Mouse (Mus musculus) liver, embryonic 16.5 days (tissue): ENCODE measurements around the gene Cmklr1. TPM values are rescaled to one million over a fixed set of nuclear protein-coding genes. Genes with fewer than 3 reads are reported as not detected.
A peak's percentile ranks its signal among the peaks of the same experiment; 100 is the strongest.

Source experiments
- ATAC-seq: fragments of 200-750 bp; cut with Nextera tagmentation; 2 replicates; pipeline ENCODE4 v1.8.0; 2017; ENCODE audit warnings: low read depth, mild to moderate bottlenecking, moderate number of reproducible peaks, moderate library complexity
- H3K27ac ChIP-seq: fragments of 300-500 bp; sonication (generic); 2 replicates; pipeline ENCODE4 v1.5.1; 2014; ENCODE audit warnings: mild to moderate bottlenecking, low read length
- H3K27me3 ChIP-seq: fragments of 300-500 bp; sonication (generic); 2 replicates; pipeline ENCODE4 v1.6.1; 2014; ENCODE audit warnings: low read depth, low read length, mixed read lengths; ENCODE audit not compliant: control insufficient read depth, insufficient read depth
- H3K36me3 ChIP-seq: fragments of 300-500 bp; sonication (generic); 2 replicates; pipeline ENCODE4 v1.6.1; 2014; ENCODE audit warnings: mild to moderate bottlenecking; ENCODE audit not compliant: control insufficient read depth, insufficient read depth
- H3K4me1 ChIP-seq: fragments of 300-500 bp; sonication (generic); 2 replicates; pipeline ENCODE4 v1.6.1; 2014; ENCODE audit warnings: low read depth, low read length, mixed read lengths; ENCODE audit not compliant: control insufficient read depth
- H3K4me2 ChIP-seq: fragments of 300-500 bp; sonication (generic); 2 replicates; pipeline ENCODE4 v1.6.1; 2014; ENCODE audit warnings: low read depth, low read length, mixed read lengths
- H3K4me3 ChIP-seq: fragments of 300-500 bp; sonication (generic); 2 replicates; pipeline ENCODE4 v1.5.1; 2014; ENCODE audit warnings: low read depth, mild to moderate bottlenecking, low read length
- H3K9ac ChIP-seq: fragments of 300-500 bp; sonication (generic); 2 replicates; pipeline ENCODE4 v1.6.1; 2014; ENCODE audit warnings: low read depth, low read length
- H3K9me3 ChIP-seq: fragments of 300-500 bp; sonication (generic); replicated peaks from 2 replicates; pipeline ENCODE4 v1.6.1; 2016; ENCODE audit warnings: low read length; ENCODE audit not compliant: control insufficient read depth
- WGBS: fragments of 180-500 bp; shearing (Covaris S2); extraction: QIAGEN DNeasy Blood & Tissue Kit; methylation state at CpG from one replicate; pipeline ENCODE4 v1.1.7; 2014; ENCODE audit not compliant: insufficient replicate concordance; 5-methylcytosine and 5-hydroxymethylcytosine counted together
- polyA plus RNA-seq: library from polyadenylated mRNA; unstranded; fragments of >200 nt; fragmentation: Nextera tagmentation; extraction: Ambion mirVana; gene quantifications from 2 replicates; pipeline ENCODE4 v1.2.1, GENCODE M21; 2015

Cmklr1 gene
- polyA plus RNA-seq, 1 experiment from 2014 or later = 2.5 TPM

GRCm38 (mm10) chr5:113664629-113665195, 14.5 kb upstream of the Cmklr1 start:
- no peaks in the 10 kb centered on the region; the same call in 1 of the 2 replicates for H3K4me1 ChIP-seq
- WGBS = 60% methylated on average over 12 of the region's 12 CpGs
- no peak overlapping the region for H3K4me2 ChIP-seq
- H3K9ac ChIP-seq = no peak overlapping the region
- no peaks in the 10 kb centered on the region for H3K9me3 ChIP-seq
- H3K4me3 ChIP-seq = no peak overlapping the region
- no peak for ATAC-seq
- H3K36me3 ChIP-seq = no peaks in the 10 kb centered on the region
- no peaks in the 10 kb centered on the region for H3K27me3 ChIP-seq
- no peak overlapping the region for H3K27ac ChIP-seq

DNA sequence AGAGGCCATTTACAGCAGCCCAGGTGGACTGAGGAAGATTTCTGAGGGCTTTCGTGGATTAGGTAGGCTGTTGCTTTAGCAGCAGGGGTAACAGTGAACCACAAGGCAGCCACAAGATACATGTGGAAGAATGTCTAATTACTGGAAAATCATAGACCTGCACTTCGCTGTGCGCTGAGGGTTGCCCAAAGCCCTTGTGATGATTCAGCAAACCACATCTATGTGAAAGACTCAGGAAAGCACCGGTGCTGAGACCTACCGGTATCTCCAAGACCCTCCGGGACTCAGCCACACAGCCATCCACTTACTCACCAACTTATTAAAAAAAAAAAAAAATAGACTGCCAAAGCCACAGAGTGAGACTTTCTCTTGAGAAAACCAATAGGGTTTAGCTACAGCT, 13.9 kb upstream of the Cmklr1 start:
- H3K27me3 ChIP-seq = no peaks in the 10 kb centered on the region
- no peak overlapping the region for H3K9ac ChIP-seq
- no peaks in the 10 kb centered on the region for H3K36me3 ChIP-seq
- H3K4me3 ChIP-seq = no peak overlapping the region
- no peak overlapping the region for H3K27ac ChIP-seq
- no peaks in the 10 kb centered on the region; the same call in 1 of the 2 replicates for H3K4me1 ChIP-seq
- ATAC-seq = no peak
- WGBS = 28% methylated on average over 6 of the region's 6 CpGs
- H3K4me2 ChIP-seq = no peak overlapping the region
- H3K9me3 ChIP-seq = no peaks in the 10 kb centered on the region

- whole genome bisulfite sequencing = 65% methylated on average over 10 of the region's 10 CpGs
- no peaks in the 10 kb centered on the region for H3K9me3 ChIP-seq
- no peak for ATAC-seq
These were observed 10.6 kb upstream of the Cmklr1 start for GRCm38 (mm10) chr5:113660872-113661271.

DNA sequence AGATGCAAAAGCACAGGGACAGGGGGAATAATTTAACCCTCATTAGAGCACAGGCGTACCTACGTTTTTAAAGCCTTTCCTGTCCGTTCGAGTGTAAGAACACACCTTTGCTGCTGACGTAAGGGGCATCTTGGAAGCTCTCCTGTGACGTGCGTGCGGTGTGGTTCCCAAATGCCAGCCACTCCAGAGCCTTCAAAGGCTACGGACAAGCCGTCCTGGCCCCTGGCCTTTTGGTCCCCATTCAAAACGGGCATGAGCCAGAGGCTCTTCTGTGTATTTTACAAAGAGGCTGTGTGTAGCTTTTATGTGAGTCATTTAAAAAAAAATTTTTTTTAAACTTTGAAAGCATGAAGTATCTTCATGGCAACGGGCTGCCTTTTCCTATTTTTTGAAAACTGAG, 4.6 kb upstream of the Cmklr1 start:
- Histone ChIP-seq H3K4me1 (no peaks in the 10 kb centered on the region), H3K27me3 (peaks cover 7% of the 10 kb centered on the region), H3K9me3 (no peaks in the 10 kb centered on the region), H3K27ac (no peak overlapping the region), H3K9ac (no peak overlapping the region), H3K4me3 (no peak overlapping the region), H3K36me3 (no peaks in the 10 kb centered on the region), H3K4me2 (no peak overlapping the region)
- WGBS = 73% methylated on average over 12 of the region's 12 CpGs
- ATAC-seq = no peak

More at GRCm38 (mm10) chr5:113660872-113661271, 10.6 kb upstream of the Cmklr1 start:
- Histone ChIP-seq H3K4me1 (no peaks in the 10 kb centered on the region; the same call in 1 of the 2 replicates), H3K4me2 (no peak overlapping the region), H3K27me3 (no peaks in the 10 kb centered on the region), H3K9ac (no peak overlapping the region), H3K4me3 (no peak overlapping the region), H3K36me3 (no peaks in the 10 kb centered on the region), H3K27ac (no peak overlapping the region)

DNA sequence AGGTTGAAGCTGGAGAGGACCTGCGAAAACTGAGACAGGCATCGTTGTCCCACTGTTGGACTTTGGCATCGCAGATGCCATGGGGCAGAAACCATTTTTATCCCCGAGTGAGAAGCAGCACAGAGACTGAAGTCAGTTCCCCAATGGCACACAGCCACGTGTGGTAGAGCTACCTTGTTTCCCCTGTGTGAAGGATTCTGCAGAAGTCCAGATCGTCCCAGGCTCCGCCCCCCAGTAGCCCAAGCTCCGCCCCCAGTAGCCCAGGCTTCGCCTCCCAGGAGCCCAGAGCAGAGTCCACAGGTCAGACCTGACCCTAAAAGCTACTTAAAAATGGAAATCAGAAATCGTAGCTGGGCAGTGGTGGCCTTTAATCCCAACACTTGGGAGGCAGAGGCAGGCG, 4.0 kb upstream of the Cmklr1 start:
- 58% methylated on average over 11 of the region's 11 CpGs for WGBS
- H3K4me3 ChIP-seq = no peak overlapping the region
- no peak overlapping the region for H3K27ac ChIP-seq
- no peaks in the 10 kb centered on the region for H3K36me3 ChIP-seq
- ATAC-seq = no peak
- peaks cover 8% of the 10 kb centered on the region for H3K27me3 ChIP-seq
- no peaks in the 10 kb centered on the region for H3K4me1 ChIP-seq
- no peak overlapping the region for H3K4me2 ChIP-seq
- H3K9me3 ChIP-seq = no peaks in the 10 kb centered on the region
- no peak overlapping the region for H3K9ac ChIP-seq

- H3K4me2 ChIP-seq = no peak overlapping the region
- no peaks in the 10 kb centered on the region for H3K9me3 ChIP-seq
- H3K36me3 ChIP-seq = no peaks in the 10 kb centered on the region
- H3K27ac ChIP-seq = no peak overlapping the region
- H3K4me1 ChIP-seq = no peaks in the 10 kb centered on the region
- WGBS = 7% methylated on average over 5 of the region's 5 CpGs
- H3K27me3 ChIP-seq = peaks cover 8% of the 10 kb centered on the region
- no peak overlapping the region for H3K9ac ChIP-seq
- H3K4me3 ChIP-seq = no peak overlapping the region
- ATAC-seq = no peak
These were observed 2.0 kb upstream of the Cmklr1 start for GRCm38 (mm10) chr5:113652215-113652614.

DNA sequence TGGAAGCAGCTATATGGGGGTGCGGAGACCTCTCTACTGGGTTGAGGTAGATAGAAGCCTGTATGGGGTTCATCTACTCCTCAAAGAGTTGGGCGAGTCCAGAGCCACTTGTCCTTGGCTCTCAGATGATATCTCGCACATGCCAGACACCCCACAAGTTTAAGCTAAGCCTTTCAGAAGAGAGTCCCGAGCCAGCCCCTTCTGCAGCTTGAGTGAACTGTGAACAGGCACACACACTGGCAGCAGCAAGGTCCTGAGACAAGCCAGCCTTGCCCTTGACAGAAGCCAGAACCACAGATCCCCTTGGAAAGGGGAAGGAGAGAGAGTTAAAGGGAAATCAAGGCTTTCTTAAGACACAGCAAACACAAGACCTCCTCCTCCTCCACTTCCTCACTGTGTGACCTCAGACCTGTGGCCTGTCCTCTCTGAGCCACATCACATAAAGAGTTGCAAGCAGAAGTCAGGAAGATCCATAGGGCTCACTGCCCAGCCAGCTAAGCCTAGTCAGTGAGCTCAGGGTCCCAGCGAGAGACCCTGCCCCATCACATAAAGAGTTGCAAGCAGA, 1.5 kb downstream of the Cmklr1 start:
- no peak overlapping the region for H3K9ac ChIP-seq
- H3K4me3 ChIP-seq = no peak overlapping the region
- H3K4me1 ChIP-seq = no peaks in the 10 kb centered on the region
- H3K9me3 ChIP-seq = no peaks in the 10 kb centered on the region
- no peaks in the 10 kb centered on the region for H3K36me3 ChIP-seq
- peaks cover 8% of the 10 kb centered on the region for H3K27me3 ChIP-seq
- H3K27ac ChIP-seq = peak overlapping the region; percentile 19; the same call in 1 of the 2 replicates
- ATAC-seq = no peak
- WGBS = 42% methylated on average over 5 of the region's 5 CpGs
- H3K4me2 ChIP-seq = no peak overlapping the region

DNA sequence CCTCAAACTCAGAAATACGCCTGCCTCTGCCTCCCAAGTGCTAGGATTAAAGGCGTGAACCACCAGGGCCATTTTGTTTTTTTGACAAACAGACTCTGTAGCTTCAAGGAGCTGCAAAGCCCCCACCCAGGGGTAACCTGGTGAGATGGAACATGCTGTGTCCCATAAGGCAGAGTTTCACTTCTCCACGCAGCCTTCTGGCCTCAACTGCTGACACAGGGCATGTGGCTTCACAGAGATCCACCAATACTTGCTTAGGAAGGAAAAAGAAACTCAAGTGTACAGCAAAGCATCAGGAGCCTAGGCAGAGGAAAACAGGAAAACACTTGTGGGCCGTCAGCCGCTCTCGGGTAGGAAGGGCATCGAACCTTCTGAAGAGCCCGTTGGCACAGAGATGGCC, 3.1 kb downstream of the Cmklr1 start:
- Histone ChIP-seq H3K9me3 (no peaks in the 10 kb centered on the region), H3K4me2 (no peak overlapping the region), H3K27ac (no peak overlapping the region), H3K4me1 (no peaks in the 10 kb centered on the region), H3K9ac (no peak overlapping the region), H3K27me3 (peaks cover 6% of the 10 kb centered on the region), H3K4me3 (no peak overlapping the region), H3K36me3 (no peaks in the 10 kb centered on the region)
- no peak for ATAC-seq
- 62% methylated on average over 8 of the region's 8 CpGs for WGBS

- no peaks in the 10 kb centered on the region for H3K4me1 ChIP-seq
- H3K4me3 ChIP-seq = no peak overlapping the region
- 39% methylated on average over 4 of the region's 4 CpGs for WGBS
- H3K27ac ChIP-seq = no peak overlapping the region
- H3K9ac ChIP-seq = no peak overlapping the region
- ATAC-seq = no peak; the same call in 1 of the 2 replicates
- no peaks in the 10 kb centered on the region for H3K27me3 ChIP-seq
- H3K36me3 ChIP-seq = no peaks in the 10 kb centered on the region
- no peak overlapping the region for H3K4me2 ChIP-seq
- no peaks in the 10 kb centered on the region for H3K9me3 ChIP-seq
These were observed 5.7 kb downstream of the Cmklr1 start for GRCm38 (mm10) chr5:113644520-113644919.
